ENCODE assay signal across 8 mouse cellular contexts in genomic region chr11:60913301-60914196, GRCm38 (mm10). TPM values are rescaled to one million over a fixed set of nuclear protein-coding genes. Genes with fewer than 3 reads are reported as not detected.
A peak's percentile ranks its signal among the peaks of the same experiment; 100 is the strongest.
DNase-seq lines count a peak whose midpoint lies in the region; ATAC-seq and TF ChIP-seq lines count a peak whose summit lies in the region.

No protein-coding gene starts in this region.

- H3K4me3 ChIP-seq in embryonic facial prominence, embryonic 11.5 days (ENCODE audit: low read depth, low read length) = peak overlapping the region; percentile 82
- peak overlapping the region; percentile 90 for H3K4me3 ChIP-seq in limb, embryonic 11.5 days (ENCODE audit: low read depth, low read length)
- peak overlapping the region; percentile 89 for H3K4me3 ChIP-seq in midbrain, embryonic 13.5 days (replicated peaks)
- H3K4me3 ChIP-seq in small intestine, adult 2 months (ENCODE audit: low read depth, low read length) = peak overlapping the region; percentile 81

- no peak overlapping the region for H3K27ac ChIP-seq in embryonic facial prominence, embryonic 11.5 days (replicated peaks; ENCODE audit: low read depth, low read length)
- H3K27ac ChIP-seq in limb, embryonic 11.5 days (replicated peaks; ENCODE audit: low read depth, low read length) = 0 out of 2 replicates have a peak overlapping the region, but pooled peaks have one; percentile 18
- peak overlapping the region; percentile 88 for H3K27ac ChIP-seq in midbrain, embryonic 13.5 days
- peak overlapping the region; percentile 40 for H3K27ac ChIP-seq in small intestine, adult 2 months (ENCODE audit: insufficient read depth, low read depth, low read length)

- DNase-seq in 3134 (ENCODE audit: extremely low read depth, insufficient read length, low spot score) = peak; percentile 91
- peak; percentile 90 for DNase-seq in adrenal gland, postnatal 25 days
- peak; percentile 96 for DNase-seq in embryonic facial prominence, embryonic 11.5 days (ENCODE audit: low spot score)
- peak; percentile 93 to 96 for DNase-seq in heart, adult 18-20 months
- DNase-seq in kidney, adult 18-20 months = peak; percentile 94
- DNase-seq in limb, embryonic 11.5 days (ENCODE audit: low spot score) = peak; percentile 94

- H3K36me3 ChIP-seq in embryonic facial prominence, embryonic 11.5 days (replicated peaks; ENCODE audit: control insufficient read depth, insufficient read depth, low read depth, low read length) = no peaks in the 10 kb centered on the region
- H3K36me3 ChIP-seq in limb, embryonic 11.5 days (ENCODE audit: control insufficient read depth, insufficient read depth, low read length) = no peaks in the 10 kb centered on the region
- H3K36me3 ChIP-seq in midbrain, embryonic 13.5 days = no peaks in the 10 kb centered on the region
- no peaks in the 10 kb centered on the region for H3K36me3 ChIP-seq in small intestine, adult 2 months (ENCODE audit: control insufficient read depth, insufficient read depth, low read length)

- no peaks in the 10 kb centered on the region for H3K4me1 ChIP-seq in embryonic facial prominence, embryonic 11.5 days (ENCODE audit: control insufficient read depth, insufficient read depth, low read length)
- peaks cover 6% of the 10 kb centered on the region; the same call in 1 of the 2 replicates for H3K4me1 ChIP-seq in limb, embryonic 11.5 days (ENCODE audit: control insufficient read depth, insufficient read depth, low read length)
- H3K4me1 ChIP-seq in midbrain, embryonic 13.5 days (replicated peaks) = peaks cover 35% of the 10 kb centered on the region
- peaks cover 11% of the 10 kb centered on the region for H3K4me1 ChIP-seq in small intestine, adult 2 months (ENCODE audit: control insufficient read depth, insufficient read depth, insufficient read length, low read length)

- ATAC-seq in embryonic facial prominence, embryonic 11.5 days (replicated peaks; ENCODE audit: insufficient number of reproducible peaks, low FRiP score, low TSS enrichment, low read depth) = peak; percentile 89
- peak; percentile 81 for ATAC-seq in limb, embryonic 11.5 days (ENCODE audit: insufficient number of reproducible peaks, low FRiP score, low TSS enrichment, low read depth)
- peak; percentile 97 for ATAC-seq in midbrain, embryonic 13.5 days

- 0 out of 2 replicates have a peak, but pooled peaks have one; percentile 10 for TF ChIP-seq POLR2A in small intestine, adult 2 months (IDR thresholded peaks at IDR 0.05; ENCODE audit: low read depth, low read length)

- H3K4me2 ChIP-seq in embryonic facial prominence, embryonic 11.5 days (ENCODE audit: low read depth, low read length) = peak overlapping the region; percentile 67
- peak overlapping the region; percentile 88 for H3K4me2 ChIP-seq in limb, embryonic 11.5 days (ENCODE audit: low read depth, severe bottlenecking)
- H3K4me2 ChIP-seq in midbrain, embryonic 13.5 days (replicated peaks) = peak overlapping the region; percentile 80

- WGBS in embryonic facial prominence, embryonic 11.5 days = under 1% methylated on average over 85 of the region's 86 CpGs
- under 1% methylated on average over 85 of the region's 86 CpGs for WGBS in limb, embryonic 11.5 days
- WGBS in midbrain, embryonic 13.5 days = under 1% methylated on average over 76 of the region's 86 CpGs
- WGBS in small intestine, adult 2 months = under 1% methylated on average over 86 of the region's 86 CpGs

- TF ChIP-seq CTCF in small intestine, adult 2 months (IDR thresholded peaks at IDR 0.05; ENCODE audit: extremely low read depth, insufficient read length, insufficient replicate concordance, low read depth, low read length) = no peak

- H3K9ac ChIP-seq in embryonic facial prominence, embryonic 11.5 days (replicated peaks; ENCODE audit: low read length) = peak overlapping the region; percentile 81
- H3K9ac ChIP-seq in limb, embryonic 11.5 days (ENCODE audit: low read length) = peak overlapping the region; percentile 79
- peak overlapping the region; percentile 95 for H3K9ac ChIP-seq in midbrain, embryonic 13.5 days (replicated peaks)

- H3K27me3 ChIP-seq in embryonic facial prominence, embryonic 11.5 days (ENCODE audit: control insufficient read depth, insufficient read depth, low read length) = no peaks in the 10 kb centered on the region
- 0 out of 2 replicates have a peak, but pooled peaks cover 3% of the 10 kb centered on the region for H3K27me3 ChIP-seq in limb, embryonic 11.5 days (ENCODE audit: control insufficient read depth, insufficient read depth, low read length)
- no peaks in the 10 kb centered on the region for H3K27me3 ChIP-seq in midbrain, embryonic 13.5 days
- H3K27me3 ChIP-seq in small intestine, adult 2 months (ENCODE audit: control insufficient read depth, insufficient read depth, low read length) = no peaks in the 10 kb centered on the region

- H3K9me3 ChIP-seq in embryonic facial prominence, embryonic 11.5 days (replicated peaks; ENCODE audit: control insufficient read depth, low read length) = no peaks in the 10 kb centered on the region
- no peaks in the 10 kb centered on the region for H3K9me3 ChIP-seq in limb, embryonic 11.5 days (ENCODE audit: control insufficient read depth, low read length)
- no peaks in the 10 kb centered on the region for H3K9me3 ChIP-seq in midbrain, embryonic 13.5 days

RNA-seq across cellular contexts. Expression of gene Natd1, which starts 1.0 kb away (rescaled TPM):
- total RNA-seq in adrenal gland, postnatal 25 days (2021) = 21.5 and 27.5 TPM in 2 replicates
- polyA plus RNA-seq in embryonic facial prominence, embryonic 11.5 days (2014; fragmentation: Nextera tagmentation; extraction: Ambion mirVana) = 17.8 and 19.3 TPM in 2 replicates
- 10 to 100 TPM in 1 of 2 experiments, 1 to 10 TPM in 1; 9.9 to 12.4 TPM for total RNA-seq in heart, adult 18-20 months (2021)
- polyA plus RNA-seq in limb, embryonic 11.5 days (2014; fragmentation: Nextera tagmentation; extraction: Ambion mirVana) = 16.1 and 18.3 TPM in 2 replicates
- polyA plus RNA-seq in midbrain, embryonic 13.5 days (2015; fragmentation: Nextera tagmentation; extraction: Ambion mirVana) = 30.0 and 31.8 TPM in 2 replicates
- 7.1 and 13.2 TPM in 2 replicates for polyA plus RNA-seq in small intestine, adult 2 months (2012; rRNA removed)

RNA-seq across cellular contexts. Expression of gene Map2k3, which starts 18.3 kb away (rescaled TPM):
- 128 and 161 TPM in 2 replicates for total RNA-seq in adrenal gland, postnatal 25 days (2021)
- polyA plus RNA-seq in embryonic facial prominence, embryonic 11.5 days (2014; fragmentation: Nextera tagmentation; extraction: Ambion mirVana) = 50.4 and 58.1 TPM in 2 replicates
- total RNA-seq in heart, adult 18-20 months (2021) = 10 to 100 TPM; 70.9 to 73.4 TPM
- 66.4 and 78.5 TPM in 2 replicates for polyA plus RNA-seq in limb, embryonic 11.5 days (2014; fragmentation: Nextera tagmentation; extraction: Ambion mirVana)
- 28.2 and 29.8 TPM in 2 replicates for polyA plus RNA-seq in midbrain, embryonic 13.5 days (2015; fragmentation: Nextera tagmentation; extraction: Ambion mirVana)
- 71.6 and 98.9 TPM in 2 replicates for polyA plus RNA-seq in small intestine, adult 2 months (2012; rRNA removed)

RNA-seq across cellular contexts. Expression of gene Tmem11, which starts 34.5 kb away (rescaled TPM):
- 40.4 and 41.5 TPM in 2 replicates for total RNA-seq in adrenal gland, postnatal 25 days (2021)
- polyA plus RNA-seq in embryonic facial prominence, embryonic 11.5 days (2014; fragmentation: Nextera tagmentation; extraction: Ambion mirVana) = 60.4 and 65.6 TPM in 2 replicates
- total RNA-seq in heart, adult 18-20 months (2021) = 10 to 100 TPM; 28.9 to 29.6 TPM
- 66.0 and 74.5 TPM in 2 replicates for polyA plus RNA-seq in limb, embryonic 11.5 days (2014; fragmentation: Nextera tagmentation; extraction: Ambion mirVana)
- 55.1 and 57.4 TPM in 2 replicates for polyA plus RNA-seq in midbrain, embryonic 13.5 days (2015; fragmentation: Nextera tagmentation; extraction: Ambion mirVana)
- polyA plus RNA-seq in small intestine, adult 2 months (2012; rRNA removed) = 35.6 and 55.5 TPM in 2 replicates
